Mouse (Mus musculus) MEL (cell line): ENCODE results near the gene Camkv.

Source experiments
- CTCF ChIP-seq, 3 experiments: IDR thresholded peaks in 2 of 3; conservative IDR thresholded peaks in 1 of 3; 2 replicates each; pipeline ENCODE4 v1.5.1; 2011 to 2012; ENCODE audit warnings: low read length in 3 of 3, low read depth in 2 of 3, mild to moderate bottlenecking in 2 of 3, improper control_type of control experiment in 1 of 3, inconsistent platforms in 1 of 3, mixed read lengths in 1 of 3, moderate library complexity in 1 of 3; ENCODE audit not compliant: control insufficient read depth in 1 of 3, insufficient read depth in 1 of 3, poor library complexity in 1 of 3, severe bottlenecking in 1 of 3
- JUND ChIP-seq: IDR thresholded peaks from 2 replicates; pipeline ENCODE4 v1.6.1; 2011; ENCODE audit warnings: low read depth, mild to moderate bottlenecking, improper control_type of control experiment, low read length
- USF2 ChIP-seq, 2 experiments: IDR thresholded peaks; 2 replicates each; pipeline ENCODE4 v1.6.1; 2011 to 2012; ENCODE audit warnings: improper control_type of control experiment in 2 of 2, low read length in 2 of 2, borderline replicate concordance in 1 of 2, inconsistent platforms in 1 of 2, low read depth in 1 of 2, mild to moderate bottlenecking in 1 of 2; ENCODE audit not compliant: insufficient read depth in 1 of 2
- ZC3H11A ChIP-seq: IDR thresholded peaks from 2 replicates; pipeline ENCODE4 v1.6.1; 2012; ENCODE audit warnings: low read depth, mild to moderate bottlenecking, inconsistent platforms, low read length, improper control_type of control experiment

GRCm38 (mm10) chr9:107907801-107908120 is 27.7 kb upstream of the Camkv start:
- no peak for TF ChIP-seq CTCF (IDR thresholded peaks at IDR 0.05 in 2 of 3, conservative IDR thresholded peaks at IDR 0.05 in 1 of 3; ENCODE audit: control insufficient read depth in 1 of 3, insufficient read depth in 1 of 3, low read depth in 2 of 3, low read length in 3 of 3, poor library complexity in 1 of 3, severe bottlenecking in 1 of 3)
- TF ChIP-seq ZC3H11A = no peak
- no peak for TF ChIP-seq JUND
- no peak for TF ChIP-seq USF2 (IDR thresholded peaks at IDR 0.05; ENCODE audit: borderline replicate concordance in 1 of 2, insufficient read depth in 1 of 2, low read depth in 1 of 2, low read length in 2 of 2)
